Mouse (Mus musculus) midbrain, embryonic 12.5 days (tissue): Measurements from ENCODE around the gene Magt1. TPM values are rescaled to one million over a fixed set of nuclear protein-coding genes. Genes with fewer than 3 reads are reported as not detected.

ENCODE experiments used
- polyA plus RNA-seq: library from polyadenylated mRNA; unstranded; fragments of >200 nt; fragmentation: Nextera tagmentation; extraction: Ambion mirVana; gene quantifications from 2 replicates; pipeline ENCODE4 v1.2.1, GENCODE M21; 2016

Gene Magt1
- polyA plus RNA-seq, 1 experiment from 2014 or later: 37.5 TPM

Other genes with a start within 250 kb of the Magt1 start
- not detected in 2 replicates for gene Fgf16, start 247.6 kb downstream of the Magt1 start, polyA plus RNA-seq
- 235 and 239 TPM in 2 replicates for gene Atrx, start 82.5 kb downstream of the Magt1 start, polyA plus RNA-seq
- gene Cox7b, start 3.8 kb upstream of the Magt1 start, polyA plus RNA-seq: 288 and 289 TPM in 2 replicates
- 27.8 and 28.0 TPM in 2 replicates for gene Atp7a, start 15.4 kb upstream of the Magt1 start, polyA plus RNA-seq
- gene Tlr13, start 131.3 kb upstream of the Magt1 start, polyA plus RNA-seq: 0.21 and 0.28 TPM in 2 replicates
- 290 and 294 TPM in 2 replicates for gene Pgk1, start 175.2 kb upstream of the Magt1 start, polyA plus RNA-seq
- gene Taf9b, start 209.3 kb upstream of the Magt1 start, polyA plus RNA-seq: 12.4 and 14.2 TPM in 2 replicates
- not detected in 2 replicates for gene Fnd3c2, start 243.5 kb upstream of the Magt1 start, polyA plus RNA-seq